Mouse (Mus musculus) cerebral cortex, adult 2 months (tissue): ENCODE data around the gene Ift43.

Experiments used
- WGBS: fragments of 180-500 bp; shearing (Covaris S2); methylation state at CpG from one replicate; pipeline ENCODE4 v1.1.7; 2018; 5-methylcytosine and 5-hydroxymethylcytosine counted together

The Ift43 gene

GRCm38 (mm10) chr12:86132799-86133198 lies 50.5 kb downstream of the Ift43 start:
- 11% methylated on average over 2 of the region's 2 CpGs for WGBS

- 54% methylated on average over 4 of the region's 4 CpGs for WGBS
Observed at GRCm38 (mm10) chr12:86135691-86136090, 53.4 kb downstream of the Ift43 start.

- WGBS: 64% methylated on average over 9 of the region's 9 CpGs
Observed at GRCm38 (mm10) chr12:86138696-86139095, 56.4 kb downstream of the Ift43 start.

- 90% methylated on average over 1 of the region's 1 CpGs for WGBS
Observed at GRCm38 (mm10) chr12:86142389-86142788, 60.0 kb downstream of the Ift43 start.

- 99% methylated on average over 3 of the region's 3 CpGs for WGBS
Observed at GRCm38 (mm10) chr12:86146246-86146645, 63.9 kb downstream of the Ift43 start.

GRCm38 (mm10) chr12:86148271-86148670 lies 65.9 kb downstream of the Ift43 start:
- 88% methylated on average over 6 of the region's 6 CpGs for WGBS

- 92% methylated on average over 6 of the region's 6 CpGs for WGBS
Observed at GRCm38 (mm10) chr12:86149087-86149486, 66.7 kb downstream of the Ift43 start.

- WGBS: 84% methylated on average over 12 of the region's 12 CpGs
Observed at GRCm38 (mm10) chr12:86151941-86152340, 69.6 kb downstream of the Ift43 start.

- 79% methylated on average over 12 of the region's 12 CpGs for WGBS
Observed at GRCm38 (mm10) chr12:86153213-86153957, 71.0 kb downstream of the Ift43 start.

GRCm38 (mm10) chr12:86155176-86155575 lies 72.8 kb downstream of the Ift43 start:
- WGBS: 87% methylated on average over 8 of the region's 8 CpGs

GRCm38 (mm10) chr12:86157166-86157565 lies 74.8 kb downstream of the Ift43 start:
- 85% methylated on average over 8 of the region's 8 CpGs for WGBS

GRCm38 (mm10) chr12:86157894-86158444 lies 75.6 kb downstream of the Ift43 start:
- WGBS: 30% methylated on average over 8 of the region's 8 CpGs

GRCm38 (mm10) chr12:86158689-86159483 lies 76.5 kb downstream of the Ift43 start:
- WGBS: 49% methylated on average over 20 of the region's 20 CpGs

- 83% methylated on average over 6 of the region's 6 CpGs for whole genome bisulfite sequencing
Observed at GRCm38 (mm10) chr12:86161436-86161835, 79.1 kb downstream of the Ift43 start.

- 93% methylated on average over 5 of the region's 5 CpGs for WGBS
Observed at GRCm38 (mm10) chr12:86161942-86162341, 79.6 kb downstream of the Ift43 start.

GRCm38 (mm10) chr12:86162890-86163816 lies 80.8 kb downstream of the Ift43 start:
- 38% methylated on average over 12 of the region's 12 CpGs for WGBS

- WGBS: 75% methylated on average over 2 of the region's 2 CpGs
Observed at GRCm38 (mm10) chr12:86166244-86166643, 83.9 kb downstream of the Ift43 start.

- WGBS: 56% methylated on average over 9 of the region's 9 CpGs
Observed at GRCm38 (mm10) chr12:86167075-86167474, 84.7 kb downstream of the Ift43 start.

GRCm38 (mm10) chr12:86168712-86169111 lies 86.4 kb downstream of the Ift43 start:
- 39% methylated on average over 1 of the region's 1 CpGs for WGBS

- WGBS: 84% methylated on average over 5 of the region's 5 CpGs
Observed at GRCm38 (mm10) chr12:86169195-86169594, 86.9 kb downstream of the Ift43 start.

- 72% methylated on average over 6 of the region's 6 CpGs for WGBS
Observed at GRCm38 (mm10) chr12:86173314-86173713, 91.0 kb downstream of the Ift43 start.

GRCm38 (mm10) chr12:86174369-86174768 lies 92.0 kb downstream of the Ift43 start:
- 92% methylated on average over 12 of the region's 12 CpGs for WGBS
